Mouse (Mus musculus): ENCODE data around the gene Gucy2d.

The Gucy2d gene

GRCm38 (mm10) chr7:98490911-98491310 lies 50.7 kb downstream of the Gucy2d start:
- DNase-seq: no peak

DNA sequence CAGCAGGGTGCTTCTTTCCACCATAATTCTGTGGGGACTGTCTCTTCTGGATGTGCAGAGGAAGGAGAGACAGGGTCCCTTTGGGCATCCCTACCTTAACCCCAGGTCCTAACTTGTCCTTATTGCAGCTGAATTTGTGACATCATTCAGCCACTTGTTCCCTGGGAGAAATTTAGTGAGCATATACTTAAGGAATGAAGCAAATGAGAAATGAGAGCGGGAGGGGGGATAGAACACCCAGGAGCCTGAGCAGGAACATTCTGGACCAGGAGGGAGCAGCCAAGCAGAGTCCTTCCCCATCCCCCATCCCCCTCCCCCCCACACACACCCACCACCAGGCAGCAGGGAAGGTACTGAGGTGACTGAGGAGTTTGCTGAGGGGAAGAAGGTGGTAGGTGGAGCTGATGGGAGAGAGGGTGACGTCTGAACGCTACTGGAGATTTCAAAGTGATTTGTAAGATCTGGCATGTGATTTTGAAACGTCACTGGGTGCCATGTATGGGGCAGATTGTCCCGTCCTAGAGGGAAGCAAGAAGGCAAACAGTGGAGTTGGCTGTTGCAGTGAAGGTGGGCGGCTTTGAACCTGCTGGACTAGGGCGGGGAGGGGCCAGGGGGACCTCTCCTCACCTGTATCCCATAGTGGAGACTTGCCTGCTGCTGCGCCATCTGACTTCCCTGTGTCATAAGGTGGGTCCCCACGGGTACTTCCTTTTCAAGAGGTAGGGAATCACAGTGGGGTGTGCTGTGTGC lies 51.4 kb downstream of the Gucy2d start:
- no peak for DNase-seq

GRCm38 (mm10) chr7:98492331-98492730 lies 52.1 kb downstream of the Gucy2d start:
- DNase-seq: no peak

- DNase-seq: no peak
These were observed 53.1 kb downstream of the Gucy2d start for GRCm38 (mm10) chr7:98493307-98493706.

DNA sequence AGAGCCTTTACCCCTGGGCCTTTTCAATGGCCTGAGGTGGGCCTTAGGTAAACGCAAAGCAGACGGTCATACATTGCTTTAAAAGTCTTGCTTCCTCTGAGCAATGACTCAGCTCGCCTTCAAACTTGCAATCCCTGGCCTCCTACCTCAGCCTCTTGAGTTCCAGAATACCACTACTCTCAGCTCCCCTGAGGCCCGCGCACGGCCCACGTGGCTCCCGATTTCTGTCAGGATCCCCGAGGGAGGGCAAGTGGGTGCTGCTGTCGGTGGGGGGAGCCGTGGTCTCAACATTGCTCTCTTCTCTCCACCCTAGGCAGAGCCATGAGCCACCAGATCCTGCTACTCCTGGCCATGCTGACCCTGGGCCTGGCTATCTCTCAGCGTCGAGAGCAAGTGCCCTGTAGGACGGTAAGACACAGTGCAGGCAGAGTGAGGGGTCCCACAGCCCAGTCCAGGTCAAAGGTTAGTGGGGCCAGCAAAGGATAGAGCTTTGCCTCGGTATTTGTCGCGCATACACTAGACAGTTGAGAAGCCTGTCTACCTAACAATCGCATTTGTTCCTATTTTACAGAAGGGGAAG lies 53.8 kb downstream of the Gucy2d start:
- DNase-seq: no peak

DNA sequence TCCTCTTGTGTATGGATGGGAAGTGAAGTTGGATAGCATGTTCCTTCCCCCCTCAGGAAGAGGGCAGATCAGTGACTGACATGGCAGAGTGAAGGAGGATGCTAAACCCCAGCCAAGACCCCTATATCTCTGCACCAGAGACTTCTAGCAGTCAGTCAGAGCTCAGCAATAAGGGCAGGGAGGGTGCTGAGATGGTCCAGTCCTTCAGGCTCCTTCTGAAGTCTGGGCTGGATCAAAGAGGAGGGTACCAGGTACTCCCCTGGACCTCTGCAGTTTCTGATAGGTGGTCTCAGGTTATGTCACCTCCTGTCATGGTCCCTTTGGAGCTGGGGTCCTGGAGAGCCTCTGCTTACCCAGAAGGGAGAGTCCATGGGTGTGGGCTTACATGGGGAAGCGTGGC lies 55.4 kb downstream of the Gucy2d start:
- DNase-seq: no peak

DNA sequence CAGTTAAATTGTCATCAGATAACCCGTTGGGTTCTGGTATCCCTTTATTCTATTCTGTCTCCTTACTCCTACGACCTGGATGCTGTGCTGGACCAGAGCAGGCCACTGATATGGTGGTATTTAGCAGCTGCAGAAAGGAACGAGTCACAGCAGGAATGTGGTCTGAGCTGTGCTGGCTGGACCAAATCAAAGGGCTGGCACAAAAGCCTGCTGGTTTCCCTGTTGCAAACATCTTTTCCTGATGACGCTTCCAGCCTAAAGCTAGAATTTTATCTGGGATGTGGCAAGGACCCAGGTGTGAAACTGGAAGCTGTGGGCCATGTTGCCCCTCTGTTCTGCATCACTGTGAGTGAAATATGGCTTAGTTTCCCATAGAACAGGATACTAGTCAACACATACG lies 57.2 kb downstream of the Gucy2d start:
- DNase-seq: no peak

DNA sequence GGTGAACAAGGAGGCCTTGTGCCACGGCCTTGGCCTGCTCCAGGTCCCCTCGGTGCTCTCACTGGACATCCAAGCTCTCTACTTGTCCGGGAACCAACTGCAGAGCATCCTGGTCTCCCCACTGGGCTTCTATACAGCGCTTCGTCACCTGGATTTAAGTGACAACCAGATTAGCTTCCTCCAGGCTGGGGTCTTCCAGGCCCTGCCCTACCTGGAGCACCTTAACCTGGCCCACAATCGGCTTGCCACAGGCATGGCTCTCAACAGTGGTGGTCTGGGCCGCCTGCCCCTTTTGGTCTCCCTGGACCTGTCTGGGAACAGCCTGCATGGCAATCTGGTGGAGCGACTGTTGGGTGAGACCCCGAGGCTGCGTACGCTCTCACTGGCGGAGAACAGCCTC lies 57.9 kb downstream of the Gucy2d start:
- no peak for DNase-seq

- DNase-seq: no peak
These were observed 58.7 kb downstream of the Gucy2d start for GRCm38 (mm10) chr7:98498656-98499560.

DNA sequence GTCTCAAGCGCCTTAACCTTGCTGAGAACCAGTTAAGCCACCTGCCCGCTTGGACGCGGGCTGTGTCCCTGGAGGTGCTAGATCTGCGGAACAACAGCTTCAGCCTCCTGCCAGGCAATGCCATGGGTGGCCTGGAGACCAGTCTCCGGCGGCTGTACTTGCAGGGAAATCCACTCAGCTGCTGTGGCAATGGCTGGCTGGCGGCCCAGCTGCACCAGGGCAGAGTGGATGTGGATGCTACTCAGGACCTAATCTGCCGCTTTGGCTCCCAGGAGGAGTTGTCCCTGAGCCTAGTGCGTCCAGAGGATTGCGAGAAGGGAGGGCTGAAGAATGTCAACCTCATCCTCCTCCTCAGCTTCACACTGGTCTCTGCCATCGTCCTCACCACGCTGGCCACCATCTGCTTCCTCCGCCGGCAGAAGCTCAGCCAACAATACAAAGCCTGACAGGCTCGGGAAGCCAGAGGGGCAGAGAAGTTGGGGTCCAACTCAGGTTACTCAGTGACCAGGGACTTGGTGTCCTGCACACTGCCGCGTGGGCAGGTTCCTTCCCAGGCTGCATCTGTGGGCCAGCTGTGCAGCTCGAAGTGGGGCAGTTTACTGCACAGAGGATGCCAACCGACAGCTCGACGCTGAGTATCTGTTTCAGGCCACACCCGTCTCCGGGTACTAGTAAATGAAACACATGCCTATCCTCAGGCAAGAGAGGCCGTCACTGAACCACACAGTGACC lies 59.5 kb downstream of the Gucy2d start:
- no peak for DNase-seq

DNA sequence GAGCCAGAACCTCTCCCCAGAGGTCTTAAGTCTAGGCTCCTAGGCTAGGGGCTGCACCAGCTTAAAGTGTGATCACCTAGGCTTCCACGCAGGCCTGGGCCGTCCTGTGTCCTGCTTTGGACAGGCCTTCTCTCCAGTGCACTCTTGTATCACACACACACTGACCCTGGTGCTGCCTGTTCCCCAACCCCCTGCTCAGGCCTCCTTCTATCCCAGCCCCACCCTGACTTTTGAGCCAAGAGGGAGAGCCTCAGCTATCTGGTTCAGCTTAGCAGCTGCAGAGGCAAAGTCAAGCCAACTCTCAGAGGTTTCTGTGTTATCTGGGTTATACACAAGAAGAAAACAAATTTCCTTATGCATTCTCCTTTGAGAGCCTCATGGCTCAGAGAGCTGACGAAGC lies 60.3 kb downstream of the Gucy2d start:
- no peak for DNase-seq

GRCm38 (mm10) chr7:98501078-98501477 lies 60.9 kb downstream of the Gucy2d start:
- DNase-seq: no peak

DNA sequence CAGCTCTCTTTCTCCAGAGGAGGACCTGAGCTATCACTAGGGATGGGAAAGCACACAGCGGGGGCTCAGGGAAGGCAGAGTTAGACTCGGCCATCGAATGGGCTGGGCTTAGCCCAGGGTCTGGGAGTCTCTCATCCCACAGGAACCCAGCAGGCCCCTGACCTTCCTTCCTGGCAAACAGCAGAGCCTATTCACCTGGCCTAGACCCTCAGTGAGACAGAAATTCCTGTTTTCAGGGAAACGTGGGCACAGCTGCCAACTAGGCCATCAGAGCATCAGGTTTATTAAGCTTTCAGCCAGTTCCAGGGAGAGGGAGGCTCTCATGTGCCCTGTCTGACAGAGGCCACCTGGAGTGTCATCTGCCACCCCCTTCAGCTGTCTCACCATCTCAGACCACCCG lies 62.7 kb downstream of the Gucy2d start:
- DNase-seq: no peak

GRCm38 (mm10) chr7:98503951-98504647 lies 63.9 kb downstream of the Gucy2d start:
- no peak for DNase-seq

DNA sequence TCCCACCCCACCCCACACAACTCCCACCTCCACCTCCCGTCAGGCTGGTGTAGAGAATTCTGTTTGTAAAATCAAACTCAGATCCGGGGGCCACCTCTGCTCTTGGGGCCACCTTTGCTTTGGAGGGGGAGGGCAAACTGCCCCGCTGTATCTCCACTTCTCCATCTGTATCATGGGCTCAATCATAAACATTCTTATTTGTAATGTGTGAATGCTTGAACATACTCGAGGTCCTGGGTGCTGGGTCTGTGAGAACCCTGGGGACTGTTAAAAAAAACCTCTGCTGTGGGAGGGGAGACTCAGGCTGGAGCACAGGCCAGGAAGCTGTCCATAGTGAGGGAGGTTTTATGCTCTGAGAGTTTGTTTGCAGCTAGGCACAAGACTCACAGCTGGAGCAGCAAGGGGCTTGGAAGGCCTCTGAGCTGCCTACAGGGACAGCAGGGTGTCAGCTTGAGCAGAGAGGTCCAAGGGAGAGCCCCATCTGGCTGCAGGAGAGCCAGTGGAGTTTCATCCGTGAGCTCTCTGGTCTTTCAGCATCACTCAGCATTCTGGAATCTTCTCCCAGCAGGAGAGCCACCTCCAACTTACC lies 64.6 kb downstream of the Gucy2d start:
- DNase-seq: no peak

- DNase-seq: no peak
These were observed 65.4 kb downstream of the Gucy2d start for GRCm38 (mm10) chr7:98505664-98506063.

DNA sequence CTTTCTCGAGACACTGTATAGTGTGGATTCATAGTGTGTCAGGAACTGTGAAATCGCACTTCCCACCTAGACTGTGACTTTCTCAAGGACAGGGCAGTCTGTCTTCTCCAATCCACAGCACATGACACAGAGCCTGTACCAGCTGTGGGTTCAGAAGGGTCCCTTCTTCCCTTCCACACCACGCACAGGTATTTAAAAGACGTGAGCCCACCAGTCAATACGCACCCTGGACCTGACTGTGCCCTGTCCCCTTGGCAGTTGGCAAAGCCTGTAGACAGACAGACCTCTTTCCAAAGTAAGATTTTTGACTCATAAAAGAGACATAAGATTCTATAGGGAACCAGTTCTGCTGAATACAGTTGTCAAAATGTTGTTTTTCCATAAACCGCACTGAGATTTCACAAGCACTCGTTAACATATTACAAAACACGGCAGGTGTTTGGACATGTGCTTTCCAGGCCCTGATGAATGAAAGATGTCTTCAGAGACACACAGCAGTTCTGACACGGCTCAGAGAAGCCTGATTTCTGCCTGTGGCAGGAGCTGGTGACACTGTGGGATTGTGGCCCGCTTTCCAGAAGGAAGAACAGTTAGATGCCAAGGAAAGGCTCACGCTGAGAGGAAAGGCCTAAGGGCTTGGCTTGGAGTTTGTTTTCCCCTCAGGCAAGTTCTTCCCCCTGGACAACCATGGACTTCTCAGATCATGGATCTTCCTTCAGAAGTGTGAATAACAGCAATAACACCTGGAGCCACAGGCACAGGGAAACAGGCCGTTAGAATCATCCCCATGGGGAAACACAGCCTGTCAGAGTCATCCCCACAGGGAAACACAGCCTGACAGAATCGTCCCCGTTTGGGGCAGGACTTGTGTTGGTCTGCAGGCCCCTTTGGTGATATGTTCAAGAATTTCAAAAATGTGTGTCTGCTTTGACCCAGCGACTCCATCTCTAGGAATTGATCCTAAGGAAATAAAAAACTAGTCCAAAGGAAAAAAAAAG lies 71.0 kb downstream of the Gucy2d start:
- DNase-seq: no peak

DNA sequence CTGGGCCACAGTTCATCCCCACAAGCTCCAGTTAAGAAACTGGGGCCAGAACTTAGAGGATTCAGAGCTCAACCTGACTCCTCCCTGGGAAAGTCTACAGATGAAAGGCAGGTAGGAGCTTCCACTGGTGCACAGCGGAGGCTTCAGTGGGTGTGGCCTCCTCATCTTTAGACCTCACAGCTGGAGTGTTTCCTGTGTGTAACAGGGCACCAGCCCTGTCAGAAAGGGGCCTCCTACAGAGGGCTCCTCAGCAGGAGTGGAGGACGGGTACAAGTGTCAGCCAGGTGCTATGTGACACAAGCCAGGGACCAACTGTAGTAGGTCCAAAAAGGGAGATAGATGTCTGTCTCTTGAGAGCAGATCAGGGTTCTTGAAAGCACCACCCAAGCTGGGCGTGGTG lies 73.0 kb downstream of the Gucy2d start:
- DNase-seq: no peak

GRCm38 (mm10) chr7:98522576-98522975 lies 82.4 kb downstream of the Gucy2d start:
- no peak for DNase-seq

DNA sequence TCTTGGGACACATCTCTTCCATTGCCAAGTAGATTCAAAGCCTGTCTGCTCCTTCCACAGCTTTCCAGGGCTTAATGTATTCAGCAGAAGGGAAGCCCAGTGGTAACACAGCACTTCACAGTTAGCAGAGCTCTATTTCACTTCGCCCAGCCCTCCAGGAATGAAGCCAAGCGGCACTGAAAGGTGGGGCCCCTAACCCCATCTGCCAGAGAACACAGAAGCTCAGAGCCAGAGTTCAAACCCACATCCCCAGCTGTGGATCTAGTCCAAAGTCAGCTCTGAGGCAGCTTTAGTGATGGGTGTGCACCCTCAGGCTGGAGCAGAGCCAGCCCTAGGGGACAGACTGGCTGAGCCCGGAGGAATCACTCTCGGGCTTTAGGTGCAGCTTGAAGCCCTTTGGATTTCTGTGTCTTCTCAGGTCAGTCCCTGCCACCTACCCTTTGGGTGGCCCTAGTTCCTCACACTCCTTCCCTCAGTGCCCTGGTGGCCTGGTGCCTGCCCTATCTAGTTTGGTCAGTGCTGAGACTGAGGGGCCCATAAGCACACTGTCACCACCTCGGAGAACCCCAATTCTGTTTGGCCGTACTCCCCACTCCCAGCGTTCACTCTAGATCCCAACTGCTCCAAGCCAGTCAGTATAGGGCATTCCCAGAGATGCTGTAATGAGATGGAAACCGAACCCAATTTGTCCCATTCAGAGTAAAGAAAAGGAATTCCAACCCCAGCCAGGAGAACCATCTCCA lies 83.0 kb downstream of the Gucy2d start:
- no peak for DNase-seq
